Mouse (Mus musculus): ENCODE results near the gene Prep. TPM values are rescaled to one million over a fixed set of nuclear protein-coding genes. Genes with fewer than 3 reads are reported as not detected.

The Prep gene
- polyA plus RNA-seq, 1 experiment, result 35.6 TPM

GRCm38 (mm10) chr10:45109974-45110373, 43.0 kb downstream of the Prep start:
- no peak overlapping the region for H3ac ChIP-seq (ENCODE audit: control insufficient read depth, insufficient read length)
- TF ChIP-seq CEBPB (IDR thresholded peaks at IDR 0.05; ENCODE audit: insufficient read depth, poor library complexity, severe bottlenecking) (no peak), E2F4 (IDR thresholded peaks at IDR 0.05; ENCODE audit: insufficient read depth) (no peak), MYOG (IDR thresholded peaks at IDR 0.05; ENCODE audit: control insufficient read depth in 1 of 3, insufficient read depth in 1 of 3, insufficient read length in 2 of 3, low read depth in 2 of 3) (peak in 1 of 3 experiments; percentile 69), POLR2AphosphoS2 (IDR thresholded peaks at IDR 0.05; ENCODE audit: insufficient read length, low read depth) (no peak), MYOD1 (IDR thresholded peaks at IDR 0.05; ENCODE audit: control insufficient read depth in 1 of 3, insufficient read length in 2 of 3, low read depth in 2 of 3) (peak; percentile 51 to 61 (median 53)), REST (IDR thresholded peaks at IDR 0.05; ENCODE audit: insufficient read depth, insufficient read length) (no peak), TCF12 (IDR thresholded peaks at IDR 0.05; ENCODE audit: insufficient read depth, poor library complexity, severe bottlenecking) (no peak), SRF (IDR thresholded peaks at IDR 0.05; ENCODE audit: control insufficient read depth, insufficient read length, low read depth) (no peak), USF1 (IDR thresholded peaks at IDR 0.05; ENCODE audit: low read depth) (no peak), TCF3 (IDR thresholded peaks at IDR 0.05; ENCODE audit: insufficient read length, low read depth) (no peak), POLR2A (IDR thresholded peaks at IDR 0.05; ENCODE audit: insufficient read length, low read depth) (no peak)
- no peaks in the 10 kb centered on the region for H3K79me2 ChIP-seq (ENCODE audit: control insufficient read depth, insufficient read depth)
- no peak overlapping the region for H3K4me3 ChIP-seq
- peaks cover 55% of the 10 kb centered on the region for H3K36me3 ChIP-seq (ENCODE audit: control insufficient read depth, insufficient read depth)
- peak overlapping the region; percentile 28 for H3K4me2 ChIP-seq (ENCODE audit: low read depth)
- H3K27me3 ChIP-seq (ENCODE audit: control insufficient read depth, insufficient read depth, insufficient read length), result no peaks in the 10 kb centered on the region

GRCm38 (mm10) chr10:45112927-45113326, 45.9 kb downstream of the Prep start:
- Histone ChIP-seq H3K36me3 (ENCODE audit: control insufficient read depth, insufficient read depth) (peaks cover 57% of the 10 kb centered on the region), H3K27me3 (ENCODE audit: control insufficient read depth, insufficient read depth, insufficient read length) (no peaks in the 10 kb centered on the region), H3ac (ENCODE audit: control insufficient read depth, insufficient read length) (no peak overlapping the region), H3K4me2 (ENCODE audit: low read depth) (no peak overlapping the region), H3K79me2 (ENCODE audit: control insufficient read depth, insufficient read depth) (no peaks in the 10 kb centered on the region), H3K4me3 (no peak overlapping the region)
- TF ChIP-seq POLR2A (IDR thresholded peaks at IDR 0.05; ENCODE audit: insufficient read length, low read depth) (no peak), TCF3 (IDR thresholded peaks at IDR 0.05; ENCODE audit: insufficient read length, low read depth) (no peak), MYOD1 (IDR thresholded peaks at IDR 0.05; ENCODE audit: control insufficient read depth in 1 of 3, insufficient read length in 2 of 3, low read depth in 2 of 3) (no peak), E2F4 (IDR thresholded peaks at IDR 0.05; ENCODE audit: insufficient read depth) (no peak), POLR2AphosphoS2 (IDR thresholded peaks at IDR 0.05; ENCODE audit: insufficient read length, low read depth) (no peak), MAX (IDR thresholded peaks at IDR 0.05; ENCODE audit: low read depth) (no peak), MYOG (IDR thresholded peaks at IDR 0.05; ENCODE audit: control insufficient read depth in 1 of 3, insufficient read depth in 1 of 3, insufficient read length in 2 of 3, low read depth in 2 of 3) (no peak), CEBPB (IDR thresholded peaks at IDR 0.05; ENCODE audit: insufficient read depth, poor library complexity, severe bottlenecking) (no peak), SRF (IDR thresholded peaks at IDR 0.05; ENCODE audit: control insufficient read depth, insufficient read length, low read depth) (no peak), USF1 (IDR thresholded peaks at IDR 0.05; ENCODE audit: low read depth) (no peak), REST (IDR thresholded peaks at IDR 0.05; ENCODE audit: insufficient read depth, insufficient read length) (no peak), TCF12 (IDR thresholded peaks at IDR 0.05; ENCODE audit: insufficient read depth, poor library complexity, severe bottlenecking) (no peak)

GRCm38 (mm10) chr10:45114462-45114861, 47.5 kb downstream of the Prep start:
- Histone ChIP-seq H3K36me3 (ENCODE audit: control insufficient read depth, insufficient read depth) (peaks cover 58% of the 10 kb centered on the region), H3K79me2 (ENCODE audit: control insufficient read depth, insufficient read depth) (no peaks in the 10 kb centered on the region), H3K27me3 (ENCODE audit: control insufficient read depth, insufficient read depth, insufficient read length) (no peaks in the 10 kb centered on the region), H3K4me3 (no peak overlapping the region), H3ac (ENCODE audit: control insufficient read depth, insufficient read length) (no peak overlapping the region), H3K4me2 (ENCODE audit: low read depth) (no peak overlapping the region)
- TF ChIP-seq E2F4 (IDR thresholded peaks at IDR 0.05; ENCODE audit: insufficient read depth), result no peak
- TF ChIP-seq TCF3 (IDR thresholded peaks at IDR 0.05; ENCODE audit: insufficient read length, low read depth), result no peak
- no peak for TF ChIP-seq CEBPB (IDR thresholded peaks at IDR 0.05; ENCODE audit: insufficient read depth, poor library complexity, severe bottlenecking)
- no peak for TF ChIP-seq MAX (IDR thresholded peaks at IDR 0.05; ENCODE audit: low read depth)
- no peak for TF ChIP-seq MYOD1 (IDR thresholded peaks at IDR 0.05; ENCODE audit: control insufficient read depth in 1 of 3, insufficient read length in 2 of 3, low read depth in 2 of 3)
- no peak for TF ChIP-seq USF1 (IDR thresholded peaks at IDR 0.05; ENCODE audit: low read depth)
- TF ChIP-seq REST (IDR thresholded peaks at IDR 0.05; ENCODE audit: insufficient read depth, insufficient read length), result no peak
- no peak for TF ChIP-seq MYOG (IDR thresholded peaks at IDR 0.05; ENCODE audit: control insufficient read depth in 1 of 3, insufficient read depth in 1 of 3, insufficient read length in 2 of 3, low read depth in 2 of 3)
- no peak for TF ChIP-seq POLR2A (IDR thresholded peaks at IDR 0.05; ENCODE audit: insufficient read length, low read depth)
- TF ChIP-seq SRF (IDR thresholded peaks at IDR 0.05; ENCODE audit: control insufficient read depth, insufficient read length, low read depth), result no peak
- TF ChIP-seq TCF12 (IDR thresholded peaks at IDR 0.05; ENCODE audit: insufficient read depth, poor library complexity, severe bottlenecking), result no peak
- no peak for TF ChIP-seq POLR2AphosphoS2 (IDR thresholded peaks at IDR 0.05; ENCODE audit: insufficient read length, low read depth)

- Histone ChIP-seq H3K79me2 (ENCODE audit: control insufficient read depth, insufficient read depth) (no peaks in the 10 kb centered on the region), H3K4me2 (ENCODE audit: low read depth) (no peak overlapping the region), H3K36me3 (ENCODE audit: control insufficient read depth, insufficient read depth) (peaks cover 80% of the 10 kb centered on the region), H3K4me3 (no peak overlapping the region), H3K27me3 (ENCODE audit: control insufficient read depth, insufficient read depth, insufficient read length) (no peaks in the 10 kb centered on the region), H3ac (ENCODE audit: control insufficient read depth, insufficient read length) (no peak overlapping the region)
- TF ChIP-seq MYOG (IDR thresholded peaks at IDR 0.05; ENCODE audit: control insufficient read depth in 1 of 3, insufficient read depth in 1 of 3, insufficient read length in 2 of 3, low read depth in 2 of 3), result no peak
- TF ChIP-seq REST (IDR thresholded peaks at IDR 0.05; ENCODE audit: insufficient read depth, insufficient read length), result no peak
- peak in 1 of 3 experiments; percentile 56 for TF ChIP-seq MYOD1 (IDR thresholded peaks at IDR 0.05; ENCODE audit: control insufficient read depth in 1 of 3, insufficient read length in 2 of 3, low read depth in 2 of 3)
- no peak for TF ChIP-seq POLR2A (IDR thresholded peaks at IDR 0.05; ENCODE audit: insufficient read length, low read depth)
- no peak for TF ChIP-seq E2F4 (IDR thresholded peaks at IDR 0.05; ENCODE audit: insufficient read depth)
- no peak for TF ChIP-seq CEBPB (IDR thresholded peaks at IDR 0.05; ENCODE audit: insufficient read depth, poor library complexity, severe bottlenecking)
- TF ChIP-seq USF1 (IDR thresholded peaks at IDR 0.05; ENCODE audit: low read depth), result no peak
Observed at GRCm38 (mm10) chr10:45116832-45117231, 49.8 kb downstream of the Prep start.
